Mouse (Mus musculus): Measurements from ENCODE around the gene Zdhhc7. TPM values are rescaled to one million over a fixed set of nuclear protein-coding genes. Genes with fewer than 3 reads are reported as not detected.

Gene Zdhhc7
- polyA plus RNA-seq, 1 experiment from 2014 or later, result 33.0 TPM

GRCm38 (mm10) chr8:120039313-120039919 is 61.9 kb downstream of the Zdhhc7 start:
- Histone ChIP-seq H3K27ac (ENCODE audit: low read length) (no peak overlapping the region), H3K4me1 (ENCODE audit: insufficient read depth, low read depth, low read length) (peaks cover 3% of the 10 kb centered on the region; the same call in 1 of the 2 replicates), H3K4me2 (replicated peaks; ENCODE audit: low read depth, low read length) (no peak overlapping the region), H3K27me3 (replicated peaks; ENCODE audit: insufficient read depth, low read length) (no peaks in the 10 kb centered on the region), H3K36me3 (ENCODE audit: insufficient read depth, low read length) (no peaks in the 10 kb centered on the region), H3K9ac (replicated peaks; ENCODE audit: low read depth) (no peak overlapping the region), H3K9me3 (ENCODE audit: low read length) (no peaks in the 10 kb centered on the region), H3K4me3 (ENCODE audit: low read depth, low read length) (no peak overlapping the region)
- DNase-seq (ENCODE audit: low spot score), result no peak
- TF ChIP-seq EP300 (IDR thresholded peaks at IDR 0.05), result no peak
- no peak for TF ChIP-seq CTCF (IDR thresholded peaks at IDR 0.05)
- ATAC-seq, result no peak
- WGBS, result 69% methylated on average over 11 of the region's 11 CpGs

GRCm38 (mm10) chr8:120038741-120039140 is 62.5 kb downstream of the Zdhhc7 start:
- no peaks in the 10 kb centered on the region for H3K9me3 ChIP-seq (ENCODE audit: low read length)
- no peaks in the 10 kb centered on the region for H3K27me3 ChIP-seq (replicated peaks; ENCODE audit: insufficient read depth, low read length)
- TF ChIP-seq CTCF (IDR thresholded peaks at IDR 0.05), result no peak
- TF ChIP-seq EP300 (IDR thresholded peaks at IDR 0.05), result no peak
- no peak overlapping the region for H3K4me3 ChIP-seq (ENCODE audit: low read depth, low read length)
- whole genome bisulfite sequencing, result 84% methylated on average over 12 of the region's 12 CpGs
- peaks cover 3% of the 10 kb centered on the region; the same call in 1 of the 2 replicates for H3K4me1 ChIP-seq (ENCODE audit: insufficient read depth, low read depth, low read length)
- H3K36me3 ChIP-seq (ENCODE audit: insufficient read depth, low read length), result no peaks in the 10 kb centered on the region
- no peak for ATAC-seq
- no peak for DNase-seq (ENCODE audit: low spot score)
- H3K27ac ChIP-seq (ENCODE audit: low read length), result no peak overlapping the region
- H3K4me2 ChIP-seq (replicated peaks; ENCODE audit: low read depth, low read length), result no peak overlapping the region
- no peak overlapping the region for H3K9ac ChIP-seq (replicated peaks; ENCODE audit: low read depth)

- no peaks in the 10 kb centered on the region for H3K27me3 ChIP-seq (replicated peaks; ENCODE audit: insufficient read depth, low read length)
- H3K4me1 ChIP-seq (ENCODE audit: insufficient read depth, low read depth, low read length), result peaks cover 3% of the 10 kb centered on the region; the same call in 1 of the 2 replicates
- WGBS, result 83% methylated on average over 8 of the region's 8 CpGs
- no peak overlapping the region for H3K27ac ChIP-seq (ENCODE audit: low read length)
- no peak for TF ChIP-seq EP300 (IDR thresholded peaks at IDR 0.05)
- no peak for TF ChIP-seq CTCF (IDR thresholded peaks at IDR 0.05)
- no peaks in the 10 kb centered on the region for H3K9me3 ChIP-seq (ENCODE audit: low read length)
- DNase-seq (ENCODE audit: low spot score) (no peak), ATAC-seq (no peak)
- no peak overlapping the region for H3K4me3 ChIP-seq (ENCODE audit: low read depth, low read length)
- no peaks in the 10 kb centered on the region for H3K36me3 ChIP-seq (ENCODE audit: insufficient read depth, low read length)
- H3K9ac ChIP-seq (replicated peaks; ENCODE audit: low read depth), result no peak overlapping the region
- no peak overlapping the region for H3K4me2 ChIP-seq (replicated peaks; ENCODE audit: low read depth, low read length)
Observed at GRCm38 (mm10) chr8:120037611-120038010, 63.7 kb downstream of the Zdhhc7 start.

GRCm38 (mm10) chr8:120037199-120037598 is 64.1 kb downstream of the Zdhhc7 start:
- WGBS, result 52% methylated on average over 15 of the region's 15 CpGs
- TF ChIP-seq CTCF (IDR thresholded peaks at IDR 0.05) (no peak), EP300 (IDR thresholded peaks at IDR 0.05) (no peak)
- Histone ChIP-seq H3K4me2 (replicated peaks; ENCODE audit: low read depth, low read length) (no peak overlapping the region), H3K9me3 (ENCODE audit: low read length) (no peaks in the 10 kb centered on the region), H3K27me3 (replicated peaks; ENCODE audit: insufficient read depth, low read length) (no peaks in the 10 kb centered on the region), H3K27ac (ENCODE audit: low read length) (no peak overlapping the region), H3K9ac (replicated peaks; ENCODE audit: low read depth) (no peak overlapping the region), H3K4me3 (ENCODE audit: low read depth, low read length) (no peak overlapping the region), H3K4me1 (ENCODE audit: insufficient read depth, low read depth, low read length) (peaks cover 3% of the 10 kb centered on the region; the same call in 1 of the 2 replicates), H3K36me3 (ENCODE audit: insufficient read depth, low read length) (no peaks in the 10 kb centered on the region)
- ATAC-seq (peak; percentile 30), DNase-seq (ENCODE audit: low spot score) (peak; percentile 55)

GRCm38 (mm10) chr8:120036578-120036977 is 64.7 kb downstream of the Zdhhc7 start:
- Histone ChIP-seq H3K4me1 (ENCODE audit: insufficient read depth, low read depth, low read length) (peaks cover 3% of the 10 kb centered on the region; the same call in 1 of the 2 replicates), H3K27ac (ENCODE audit: low read length) (no peak overlapping the region), H3K9ac (replicated peaks; ENCODE audit: low read depth) (no peak overlapping the region), H3K27me3 (replicated peaks; ENCODE audit: insufficient read depth, low read length) (no peaks in the 10 kb centered on the region), H3K4me2 (replicated peaks; ENCODE audit: low read depth, low read length) (no peak overlapping the region), H3K36me3 (ENCODE audit: insufficient read depth, low read length) (no peaks in the 10 kb centered on the region), H3K4me3 (ENCODE audit: low read depth, low read length) (no peak overlapping the region), H3K9me3 (ENCODE audit: low read length) (no peaks in the 10 kb centered on the region)
- 64% methylated on average over 4 of the region's 4 CpGs for WGBS
- no peak for TF ChIP-seq EP300 (IDR thresholded peaks at IDR 0.05)
- no peak for TF ChIP-seq CTCF (IDR thresholded peaks at IDR 0.05)
- ATAC-seq (no peak), DNase-seq (ENCODE audit: low spot score) (no peak)

GRCm38 (mm10) chr8:120036111-120036510 is 65.2 kb downstream of the Zdhhc7 start:
- H3K27me3 ChIP-seq (replicated peaks; ENCODE audit: insufficient read depth, low read length), result no peaks in the 10 kb centered on the region
- no peak overlapping the region for H3K4me2 ChIP-seq (replicated peaks; ENCODE audit: low read depth, low read length)
- DNase-seq (ENCODE audit: low spot score) (peak; percentile 22), ATAC-seq (no peak)
- H3K9me3 ChIP-seq (ENCODE audit: low read length), result no peaks in the 10 kb centered on the region
- WGBS, result 16% methylated on average over 9 of the region's 9 CpGs
- TF ChIP-seq CTCF (IDR thresholded peaks at IDR 0.05) (no peak), EP300 (IDR thresholded peaks at IDR 0.05) (no peak)
- no peak overlapping the region for H3K9ac ChIP-seq (replicated peaks; ENCODE audit: low read depth)
- H3K4me3 ChIP-seq (ENCODE audit: low read depth, low read length), result no peak overlapping the region
- no peaks in the 10 kb centered on the region for H3K36me3 ChIP-seq (ENCODE audit: insufficient read depth, low read length)
- H3K4me1 ChIP-seq (ENCODE audit: insufficient read depth, low read depth, low read length), result peaks cover 3% of the 10 kb centered on the region; the same call in 1 of the 2 replicates
- H3K27ac ChIP-seq (ENCODE audit: low read length), result no peak overlapping the region

All from lung, postnatal 0 days (tissue).